Mouse (Mus musculus): ENCODE data around the gene Samd14. TPM values are rescaled to one million over a fixed set of nuclear protein-coding genes. Genes with fewer than 3 reads are reported as not detected.

Samd14 gene
- polyA plus RNA-seq, 1 experiment from 2014 or later, result 22.8 TPM

DNA sequence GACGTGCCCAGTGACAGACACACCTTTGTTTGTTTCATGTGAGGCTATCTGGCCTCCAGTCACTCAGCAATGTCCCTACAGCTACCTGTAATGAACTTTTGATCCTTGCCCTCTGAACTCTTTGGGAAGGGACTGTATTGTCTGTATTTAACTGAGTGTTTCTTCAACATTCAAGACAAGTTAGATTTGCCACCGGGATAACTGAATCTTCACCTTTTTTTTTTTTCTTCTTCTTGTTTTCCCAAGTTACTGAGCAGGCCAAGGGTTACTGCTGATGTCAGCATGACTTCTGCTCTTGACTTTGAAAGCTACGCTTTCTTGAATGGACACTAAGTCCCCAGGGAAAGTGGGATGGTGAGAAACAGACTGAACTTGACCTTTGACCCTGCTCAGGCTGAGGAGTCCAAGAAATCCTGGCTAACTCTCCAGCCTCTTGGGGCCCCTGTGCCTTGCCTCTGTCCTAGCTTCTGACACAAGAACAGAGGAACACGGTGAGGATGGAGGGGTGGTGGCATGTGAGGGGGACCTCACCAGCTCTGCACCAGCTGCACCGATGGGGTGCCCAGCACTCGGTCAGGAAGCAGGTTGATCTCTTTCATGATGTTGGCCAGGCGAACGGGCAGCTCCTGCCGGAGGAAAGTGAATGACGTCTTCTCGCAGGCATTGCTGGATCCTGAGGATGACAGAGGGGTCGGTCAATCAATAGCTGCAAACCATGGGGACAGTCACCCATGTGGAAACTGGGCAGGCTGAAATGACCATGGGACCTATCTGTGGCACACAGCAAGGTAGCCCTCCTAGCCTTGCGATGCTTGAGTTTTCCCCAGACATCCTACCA is 29.4 kb downstream of the Samd14 start:
- Histone ChIP-seq H3K9ac (replicated peaks; ENCODE audit: low read depth, low read length) (no peak overlapping the region), H3K4me3 (ENCODE audit: low read depth, low read length) (no peak overlapping the region), H3K27me3 (ENCODE audit: control insufficient read depth, insufficient read depth, low read length) (no peaks in the 10 kb centered on the region), H3K9me3 (ENCODE audit: control insufficient read depth, low read depth, low read length) (no peaks in the 10 kb centered on the region), H3K36me3 (ENCODE audit: control insufficient read depth, insufficient read depth, low read length) (0 out of 2 replicates have a peak, but pooled peaks cover 5% of the 10 kb centered on the region), H3K27ac (ENCODE audit: low read length) (no peak overlapping the region), H3K4me1 (ENCODE audit: control insufficient read depth, insufficient read depth, low read length) (peaks cover 9% of the 10 kb centered on the region; the same call in 1 of the 2 replicates), H3K4me2 (replicated peaks; ENCODE audit: low read depth, low read length) (no peak overlapping the region)
- no peak for ATAC-seq (ENCODE audit: insufficient number of reproducible peaks, insufficient read depth, low FRiP score, low read depth)
- 76% methylated on average over 13 of the region's 13 CpGs for WGBS

DNA sequence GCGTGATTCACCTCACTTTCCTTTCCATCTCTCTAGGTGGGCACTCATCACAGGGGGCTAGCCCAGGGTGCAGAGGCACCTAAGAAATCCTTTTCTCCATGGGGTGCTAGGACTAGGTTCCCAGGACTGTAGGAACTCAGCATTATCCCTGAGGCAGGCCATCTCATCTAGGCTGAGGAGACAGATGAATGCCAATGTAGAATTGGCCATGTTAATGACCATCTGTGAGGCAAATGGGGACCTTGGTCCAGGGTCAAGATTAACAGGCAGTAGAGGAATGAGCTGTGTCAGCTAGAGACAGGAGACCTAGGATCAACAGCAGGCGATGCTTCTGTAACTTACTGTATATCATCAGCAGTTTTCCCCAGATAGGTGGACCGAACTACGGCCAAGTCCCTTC is 30.1 kb downstream of the Samd14 start:
- Histone ChIP-seq H3K27ac (ENCODE audit: low read length) (0 out of 2 replicates have a peak overlapping the region, but pooled peaks have one; percentile 69), H3K4me3 (ENCODE audit: low read depth, low read length) (peak overlapping the region; percentile 91; the same call in 1 of the 2 replicates), H3K9ac (replicated peaks; ENCODE audit: low read depth, low read length) (no peak overlapping the region), H3K9me3 (ENCODE audit: control insufficient read depth, low read depth, low read length) (no peaks in the 10 kb centered on the region), H3K36me3 (ENCODE audit: control insufficient read depth, insufficient read depth, low read length) (0 out of 2 replicates have a peak, but pooled peaks cover 5% of the 10 kb centered on the region), H3K4me1 (ENCODE audit: control insufficient read depth, insufficient read depth, low read length) (peaks cover 9% of the 10 kb centered on the region; the same call in 1 of the 2 replicates), H3K27me3 (ENCODE audit: control insufficient read depth, insufficient read depth, low read length) (no peaks in the 10 kb centered on the region), H3K4me2 (replicated peaks; ENCODE audit: low read depth, low read length) (peak overlapping the region; percentile 89)
- ATAC-seq (ENCODE audit: insufficient number of reproducible peaks, insufficient read depth, low FRiP score, low read depth), result no peak
- WGBS, result 84% methylated on average over 4 of the region's 4 CpGs

DNA sequence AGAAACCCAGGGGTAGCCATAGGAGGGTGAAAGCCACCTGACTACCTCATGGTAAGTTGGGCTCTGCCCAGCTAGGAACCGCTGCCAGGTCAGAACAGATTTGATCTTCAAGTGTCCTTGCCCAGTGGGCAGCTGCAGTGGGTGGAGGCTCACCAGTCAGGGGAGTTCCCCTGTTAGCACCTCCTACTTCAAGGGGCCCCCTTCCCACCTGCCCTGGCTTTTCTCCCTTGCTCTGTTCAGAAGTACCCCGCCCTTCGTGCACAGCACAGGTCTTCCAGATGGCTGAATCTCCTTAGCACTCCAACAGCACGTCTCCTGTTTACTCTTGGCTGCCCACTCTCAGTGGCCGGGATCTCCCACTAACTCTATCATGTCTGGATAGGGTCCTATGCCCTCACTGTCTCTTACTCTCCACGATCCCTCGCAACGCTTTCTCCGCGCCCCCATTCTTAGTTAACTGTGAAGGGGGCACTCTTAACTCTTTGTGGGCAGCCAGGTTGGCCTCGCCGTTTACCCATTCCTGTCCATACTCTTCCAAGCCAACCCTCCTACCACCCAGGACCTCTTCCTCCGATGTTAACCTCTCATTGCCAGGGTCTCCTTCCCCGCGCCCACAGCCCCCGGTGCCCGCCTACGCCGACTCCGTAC is 30.9 kb downstream of the Samd14 start:
- Histone ChIP-seq H3K9ac (replicated peaks; ENCODE audit: low read depth, low read length) (peak overlapping the region; percentile 64), H3K9me3 (ENCODE audit: control insufficient read depth, low read depth, low read length) (no peaks in the 10 kb centered on the region), H3K27ac (ENCODE audit: low read length) (peak overlapping the region; percentile 69), H3K27me3 (ENCODE audit: control insufficient read depth, insufficient read depth, low read length) (no peaks in the 10 kb centered on the region), H3K4me1 (ENCODE audit: control insufficient read depth, insufficient read depth, low read length) (peaks cover 9% of the 10 kb centered on the region; the same call in 1 of the 2 replicates), H3K4me2 (replicated peaks; ENCODE audit: low read depth, low read length) (peak overlapping the region; percentile 89), H3K4me3 (ENCODE audit: low read depth, low read length) (peak overlapping the region; percentile 91), H3K36me3 (ENCODE audit: control insufficient read depth, insufficient read depth, low read length) (0 out of 2 replicates have a peak, but pooled peaks cover 5% of the 10 kb centered on the region)
- 2% methylated on average over 20 of the region's 20 CpGs for WGBS
- ATAC-seq (ENCODE audit: insufficient number of reproducible peaks, insufficient read depth, low FRiP score, low read depth), result peak; percentile 39

DNA sequence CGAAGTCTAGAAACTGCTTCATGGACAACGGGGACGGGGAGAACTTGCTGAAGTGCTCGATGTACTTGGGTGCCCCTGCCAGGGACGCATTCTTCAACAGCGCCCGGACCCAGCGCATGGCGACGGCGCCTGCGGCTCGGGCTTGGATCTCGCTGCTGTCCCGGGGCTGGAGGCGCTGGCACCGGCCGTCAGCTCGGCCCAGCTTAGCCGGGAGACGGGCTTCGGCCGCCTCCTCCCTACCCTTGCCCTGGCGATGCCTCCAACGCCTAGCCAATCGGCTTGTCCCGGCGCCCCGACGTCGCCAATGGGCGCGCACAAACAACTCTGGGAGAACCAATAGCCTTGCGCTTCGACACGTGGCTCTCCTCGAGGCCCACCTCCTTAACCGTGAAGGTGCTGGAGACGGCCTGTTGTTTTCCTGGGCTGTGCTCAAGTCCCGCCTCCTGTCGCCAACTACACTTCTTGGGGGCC is 31.5 kb downstream of the Samd14 start, which contains the start of gene Pdk2:
Gene Pdk2 (minus strand): TSS at position 216 of the 471 bp plus-strand sequence.
- H3K9me3 ChIP-seq (ENCODE audit: control insufficient read depth, low read depth, low read length), result no peaks in the 10 kb centered on the region
- H3K27ac ChIP-seq (ENCODE audit: low read length), result peak within 1 kb of the TSS; percentile 69
- H3K27me3 ChIP-seq (ENCODE audit: control insufficient read depth, insufficient read depth, low read length), result no peaks in the 10 kb centered on the region
- peak within 1 kb of the TSS; percentile 91 for H3K4me3 ChIP-seq (ENCODE audit: low read depth, low read length)
- under 1% methylated on average over 41 of the region's 41 CpGs for WGBS
- peaks cover 9% of the 10 kb centered on the region; the same call in 1 of the 2 replicates for H3K4me1 ChIP-seq (ENCODE audit: control insufficient read depth, insufficient read depth, low read length)
- peak; percentile 97 for ATAC-seq (ENCODE audit: insufficient number of reproducible peaks, insufficient read depth, low FRiP score, low read depth)
- 0 out of 2 replicates have a peak, but pooled peaks cover 5% of the 10 kb centered on the region for H3K36me3 ChIP-seq (ENCODE audit: control insufficient read depth, insufficient read depth, low read length)
- peak within 1 kb of the TSS; percentile 89 for H3K4me2 ChIP-seq (replicated peaks; ENCODE audit: low read depth, low read length)
- peak within 1 kb of the TSS; percentile 64 for H3K9ac ChIP-seq (replicated peaks; ENCODE audit: low read depth, low read length)

DNA sequence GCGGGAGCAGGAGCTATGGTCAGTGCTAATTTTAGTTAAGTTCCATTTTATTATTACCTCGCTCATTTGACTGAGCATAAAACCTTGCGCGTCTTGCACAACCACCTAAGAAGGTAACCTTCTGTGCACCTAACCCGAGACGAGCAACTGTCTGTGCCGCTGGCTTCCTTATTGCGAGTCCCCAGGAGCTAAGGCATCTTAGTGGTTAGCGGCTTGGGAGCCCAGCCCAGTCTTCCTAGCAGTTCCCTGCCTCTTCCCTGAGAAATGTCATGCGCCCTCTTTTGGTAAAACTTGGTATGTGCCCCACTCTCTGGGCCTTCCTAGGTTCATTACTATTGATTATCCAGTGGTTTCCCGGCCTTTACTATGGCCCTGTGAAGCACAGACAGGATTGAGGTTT is 32.4 kb downstream of the Samd14 start:
- H3K4me1 ChIP-seq (ENCODE audit: control insufficient read depth, insufficient read depth, low read length), result peaks cover 9% of the 10 kb centered on the region; the same call in 1 of the 2 replicates
- no peak overlapping the region for H3K9ac ChIP-seq (replicated peaks; ENCODE audit: low read depth, low read length)
- no peak for ATAC-seq (ENCODE audit: insufficient number of reproducible peaks, insufficient read depth, low FRiP score, low read depth)
- H3K9me3 ChIP-seq (ENCODE audit: control insufficient read depth, low read depth, low read length), result no peaks in the 10 kb centered on the region
- 2% methylated on average over 11 of the region's 11 CpGs for WGBS
- H3K4me2 ChIP-seq (replicated peaks; ENCODE audit: low read depth, low read length), result peak overlapping the region; percentile 88
- peaks cover 9% of the 10 kb centered on the region; the same call in 1 of the 2 replicates for H3K36me3 ChIP-seq (ENCODE audit: control insufficient read depth, insufficient read depth, low read length)
- no peaks in the 10 kb centered on the region for H3K27me3 ChIP-seq (ENCODE audit: control insufficient read depth, insufficient read depth, low read length)
- H3K4me3 ChIP-seq (ENCODE audit: low read depth, low read length), result peak overlapping the region; percentile 91
- no peak overlapping the region for H3K27ac ChIP-seq (ENCODE audit: low read length)

DNA sequence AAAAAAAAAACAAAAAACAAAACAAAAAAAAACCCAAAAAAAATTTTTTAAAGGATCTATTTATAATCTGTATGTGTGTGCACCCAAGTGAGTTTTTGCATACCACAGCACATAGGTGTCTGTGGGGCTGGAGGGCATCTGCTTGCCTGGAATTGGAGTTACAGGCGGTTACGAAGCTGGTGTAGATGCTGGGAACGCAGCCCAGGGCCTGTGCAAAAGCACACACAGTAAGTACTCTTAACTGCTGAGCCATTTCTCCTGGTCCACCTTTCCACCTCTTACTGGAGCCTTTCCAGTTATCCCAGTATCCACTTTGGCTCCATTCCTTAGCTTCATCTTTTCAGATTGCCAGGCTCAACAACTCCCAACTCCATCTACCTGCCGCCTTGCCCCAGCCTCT is 33.4 kb downstream of the Samd14 start:
- no peak overlapping the region for H3K27ac ChIP-seq (ENCODE audit: low read length)
- no peak overlapping the region for H3K9ac ChIP-seq (replicated peaks; ENCODE audit: low read depth, low read length)
- H3K4me2 ChIP-seq (replicated peaks; ENCODE audit: low read depth, low read length), result no peak overlapping the region
- H3K4me3 ChIP-seq (ENCODE audit: low read depth, low read length), result no peak overlapping the region
- no peaks in the 10 kb centered on the region for H3K27me3 ChIP-seq (ENCODE audit: control insufficient read depth, insufficient read depth, low read length)
- peaks cover 9% of the 10 kb centered on the region; the same call in 1 of the 2 replicates for H3K36me3 ChIP-seq (ENCODE audit: control insufficient read depth, insufficient read depth, low read length)
- H3K4me1 ChIP-seq (ENCODE audit: control insufficient read depth, insufficient read depth, low read length), result peaks cover 9% of the 10 kb centered on the region; the same call in 1 of the 2 replicates
- 85% methylated on average over 4 of the region's 4 CpGs for WGBS
- no peak for ATAC-seq (ENCODE audit: insufficient number of reproducible peaks, insufficient read depth, low FRiP score, low read depth)
- H3K9me3 ChIP-seq (ENCODE audit: control insufficient read depth, low read depth, low read length), result no peaks in the 10 kb centered on the region

DNA sequence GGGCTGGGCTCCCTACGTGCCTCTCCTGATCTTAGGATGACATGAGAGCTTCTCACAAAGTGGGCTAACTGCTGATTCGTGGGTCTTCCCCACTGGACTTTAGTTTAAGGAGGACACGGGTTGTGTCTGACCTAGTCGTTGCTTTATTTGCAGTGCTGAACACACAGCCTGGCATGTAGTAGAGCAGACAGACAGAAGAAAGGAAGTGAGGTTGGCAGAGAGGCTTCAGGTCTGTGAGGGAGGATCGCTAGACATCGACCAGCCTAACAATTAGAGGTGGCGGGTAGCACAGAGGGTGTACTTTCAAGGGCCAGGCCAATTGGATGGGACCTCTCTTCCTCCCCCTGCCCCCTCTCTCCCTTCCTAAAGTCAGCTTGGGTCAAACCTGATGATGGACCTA is 33.9 kb downstream of the Samd14 start:
- ATAC-seq (ENCODE audit: insufficient number of reproducible peaks, insufficient read depth, low FRiP score, low read depth), result no peak
- Histone ChIP-seq H3K36me3 (ENCODE audit: control insufficient read depth, insufficient read depth, low read length) (peaks cover 4% of the 10 kb centered on the region; the same call in 1 of the 2 replicates), H3K4me2 (replicated peaks; ENCODE audit: low read depth, low read length) (no peak overlapping the region), H3K27me3 (ENCODE audit: control insufficient read depth, insufficient read depth, low read length) (no peaks in the 10 kb centered on the region), H3K4me3 (ENCODE audit: low read depth, low read length) (no peak overlapping the region), H3K27ac (ENCODE audit: low read length) (no peak overlapping the region), H3K4me1 (ENCODE audit: control insufficient read depth, insufficient read depth, low read length) (peaks cover 9% of the 10 kb centered on the region; the same call in 1 of the 2 replicates), H3K9ac (replicated peaks; ENCODE audit: low read depth, low read length) (no peak overlapping the region), H3K9me3 (ENCODE audit: control insufficient read depth, low read depth, low read length) (no peaks in the 10 kb centered on the region)
- 54% methylated on average over 7 of the region's 7 CpGs for WGBS

DNA sequence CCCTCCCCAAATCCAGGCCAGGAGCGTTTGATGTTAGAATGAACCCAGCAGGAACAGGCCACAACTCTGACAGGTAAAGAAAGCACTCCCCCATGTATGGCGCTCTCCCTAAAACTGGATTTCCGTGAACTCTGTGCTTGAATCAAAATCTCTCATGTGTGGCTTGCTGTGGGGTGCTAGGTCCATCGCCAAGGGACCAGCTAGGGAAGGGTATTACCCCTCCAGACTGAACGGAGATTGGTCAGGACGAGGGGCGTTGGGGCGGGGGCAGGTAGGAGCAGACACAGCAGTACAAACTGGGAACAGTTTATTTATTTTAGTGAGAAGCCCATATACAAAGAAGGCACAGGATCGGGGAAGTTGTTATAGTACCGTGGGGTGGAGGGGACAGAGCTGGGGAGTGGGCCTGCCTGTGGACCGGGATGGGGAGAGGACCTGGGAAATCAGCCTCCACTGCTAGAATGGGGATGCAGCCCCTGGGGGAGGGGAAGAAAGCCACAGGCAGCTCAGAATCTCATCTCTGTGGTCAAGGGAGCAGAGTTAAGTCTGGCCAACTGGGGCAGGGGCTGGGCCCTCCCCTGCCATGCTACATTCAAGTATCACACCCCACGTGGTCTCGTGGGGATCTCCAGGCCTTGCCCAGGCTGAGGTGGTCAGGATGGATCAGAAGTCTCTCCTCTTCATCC is 34.6 kb downstream of the Samd14 start:
- 54% methylated on average over 13 of the region's 13 CpGs for WGBS
- Histone ChIP-seq H3K27me3 (ENCODE audit: control insufficient read depth, insufficient read depth, low read length) (no peaks in the 10 kb centered on the region), H3K9ac (replicated peaks; ENCODE audit: low read depth, low read length) (no peak overlapping the region), H3K36me3 (ENCODE audit: control insufficient read depth, insufficient read depth, low read length) (peaks cover 4% of the 10 kb centered on the region; the same call in 1 of the 2 replicates), H3K9me3 (ENCODE audit: control insufficient read depth, low read depth, low read length) (no peaks in the 10 kb centered on the region), H3K4me2 (replicated peaks; ENCODE audit: low read depth, low read length) (no peak overlapping the region), H3K4me1 (ENCODE audit: control insufficient read depth, insufficient read depth, low read length) (peaks cover 9% of the 10 kb centered on the region; the same call in 1 of the 2 replicates), H3K4me3 (ENCODE audit: low read depth, low read length) (no peak overlapping the region), H3K27ac (ENCODE audit: low read length) (no peak overlapping the region)
- ATAC-seq (ENCODE audit: insufficient number of reproducible peaks, insufficient read depth, low FRiP score, low read depth), result no peak
